Mouse (Mus musculus): ENCODE results near the gene Sema5b.

Gene Sema5b

GRCm38 (mm10) chr16:35541117-35541641 is at the start of gene Sema5b:
TSS of gene Sema5b (plus strand) at chr16:35541145.
- in situ Hi-C loops (cut with MboI, MseI), result no loop called here

GRCm38 (mm10) chr16:35500342-35500741 is 40.6 kb upstream of the Sema5b start:
- in situ Hi-C loops (cut with MboI, MseI), result no loop called here

- in situ Hi-C loops (cut with MboI, MseI), result no loop called here
Measured at GRCm38 (mm10) chr16:35501106-35501760, 39.7 kb upstream of the Sema5b start.

DNA sequence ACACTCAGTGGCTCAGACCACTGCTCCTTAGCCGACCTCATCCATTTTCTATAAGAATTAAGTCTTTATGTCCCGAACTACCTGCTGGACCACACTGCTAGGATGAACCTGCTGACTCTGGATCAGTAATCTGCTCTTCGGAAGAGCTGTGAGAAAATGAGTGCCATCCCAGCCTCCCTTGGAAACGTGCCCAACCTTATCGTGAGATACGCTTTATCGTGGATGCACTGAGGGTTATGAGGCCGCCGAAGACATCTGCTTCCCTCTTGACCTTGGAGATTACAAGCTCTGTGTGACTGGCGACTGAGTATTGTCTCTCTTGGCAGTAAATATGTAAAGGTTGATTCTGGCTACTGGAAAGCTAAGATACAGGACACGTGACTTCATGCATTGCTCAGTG is 38.5 kb upstream of the Sema5b start:
- in situ Hi-C loops (cut with MboI, MseI), result no loop called here

DNA sequence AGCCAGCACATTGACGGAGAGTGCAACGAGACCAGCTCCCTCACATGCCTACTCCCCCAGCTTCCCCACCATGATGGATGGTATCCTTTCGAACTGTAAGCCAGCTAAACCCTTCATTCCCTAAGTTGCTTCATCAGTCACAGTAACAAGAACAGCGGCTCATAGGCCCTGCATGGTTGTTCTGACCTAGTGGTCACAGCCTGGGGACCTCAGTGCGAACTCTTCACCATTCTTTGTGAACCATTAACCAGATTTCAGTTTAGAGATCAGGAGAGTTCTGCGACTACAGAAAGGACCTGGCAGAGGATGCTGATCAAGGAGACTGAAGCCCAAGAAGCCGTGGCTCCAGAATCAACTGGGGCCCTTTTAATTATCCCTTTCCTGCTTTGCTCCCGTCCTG is 36.7 kb upstream of the Sema5b start:
- in situ Hi-C loops (cut with MboI, MseI), result no loop called here

- in situ Hi-C loops (cut with MboI, MseI), result no loop called here
Measured at GRCm38 (mm10) chr16:35505786-35506185, 35.2 kb upstream of the Sema5b start.

GRCm38 (mm10) chr16:35508581-35508980 is 32.4 kb upstream of the Sema5b start:
- in situ Hi-C loops (cut with MboI, MseI), result no loop called here

- in situ Hi-C loops (cut with MboI, MseI), result no loop called here
Measured at GRCm38 (mm10) chr16:35509331-35510070, 31.4 kb upstream of the Sema5b start.

DNA sequence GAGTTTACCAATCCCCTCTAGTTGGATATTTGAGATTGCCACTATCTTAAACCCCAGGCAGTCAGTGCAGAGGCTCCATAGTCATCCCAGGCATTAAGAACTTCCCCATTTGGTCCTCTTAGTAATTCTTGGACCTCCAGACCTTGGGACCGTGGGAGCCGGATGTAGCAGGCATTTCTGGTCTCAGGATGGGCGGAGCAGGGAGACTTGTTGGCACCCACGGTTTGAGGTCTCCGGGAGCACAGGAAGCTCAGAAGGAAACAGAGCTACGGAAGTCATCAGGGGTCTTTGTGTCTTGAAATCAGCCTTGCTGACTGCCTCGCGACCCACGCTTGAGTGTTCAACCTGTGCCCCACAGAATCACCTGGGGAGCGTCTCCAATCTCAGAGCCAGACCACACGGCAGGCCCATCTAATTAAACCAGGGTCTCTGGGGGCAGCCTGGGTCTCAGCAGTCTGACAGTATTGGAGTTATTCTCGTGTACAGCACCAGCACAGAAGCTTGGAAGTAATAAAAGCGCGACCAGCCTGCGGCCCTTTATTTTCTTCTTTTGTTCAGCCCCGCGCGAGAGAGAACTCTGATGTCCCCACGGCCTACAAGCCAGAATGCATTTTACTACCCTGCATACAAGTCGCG is 24.9 kb upstream of the Sema5b start:
- in situ Hi-C loops (cut with MboI, MseI), result no loop called here

- in situ Hi-C loops (cut with MboI, MseI), result no loop called here
Measured at GRCm38 (mm10) chr16:35517976-35518951, 22.7 kb upstream of the Sema5b start.

GRCm38 (mm10) chr16:35519245-35519644 is 21.7 kb upstream of the Sema5b start:
- in situ Hi-C loops (cut with MboI, MseI), result no loop called here

GRCm38 (mm10) chr16:35524200-35524599 is 16.7 kb upstream of the Sema5b start:
- in situ Hi-C loops (cut with MboI, MseI), result no loop called here

DNA sequence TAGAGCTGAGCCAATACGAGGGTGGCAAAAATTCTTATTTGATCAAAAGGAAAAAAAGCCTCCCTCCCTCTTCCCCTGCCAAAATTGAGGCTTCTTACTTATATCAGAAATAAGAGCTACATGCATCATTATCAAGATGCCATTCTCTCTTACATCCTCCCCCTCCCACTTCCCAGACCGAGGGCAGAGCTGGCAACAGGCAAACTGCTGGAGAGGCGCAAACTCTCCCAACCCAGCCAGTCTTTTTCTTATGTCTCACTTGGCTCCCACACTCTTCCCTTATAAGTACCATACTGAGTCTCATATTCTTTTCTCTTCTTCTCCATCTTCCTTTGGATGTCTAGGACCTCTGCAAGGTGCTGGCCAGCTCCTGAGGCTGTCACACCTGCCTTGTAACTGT is 6.3 kb upstream of the Sema5b start:
- in situ Hi-C loops (cut with MboI, MseI), result no loop called here

DNA sequence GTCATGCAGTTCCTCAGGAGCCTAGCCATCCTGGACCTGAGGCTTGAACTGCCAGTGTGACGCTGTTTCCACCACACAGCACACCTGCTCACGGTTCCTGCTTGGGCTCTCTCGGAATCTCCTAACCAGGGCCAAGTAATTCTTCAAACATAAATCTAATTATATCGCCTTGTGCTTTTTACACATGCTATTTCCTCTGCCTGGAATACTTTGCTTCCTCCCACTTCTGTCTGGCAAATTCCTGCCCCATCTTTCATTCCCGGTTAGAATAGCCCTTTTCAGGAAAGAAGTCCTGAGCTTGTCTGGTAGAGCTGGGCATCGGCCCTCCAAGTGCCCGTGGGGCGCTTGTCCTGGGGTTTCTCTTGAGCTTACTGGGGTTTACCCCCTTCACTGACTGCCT is 3.3 kb upstream of the Sema5b start:
- in situ Hi-C loops (cut with MboI, MseI), result no loop called here

DNA sequence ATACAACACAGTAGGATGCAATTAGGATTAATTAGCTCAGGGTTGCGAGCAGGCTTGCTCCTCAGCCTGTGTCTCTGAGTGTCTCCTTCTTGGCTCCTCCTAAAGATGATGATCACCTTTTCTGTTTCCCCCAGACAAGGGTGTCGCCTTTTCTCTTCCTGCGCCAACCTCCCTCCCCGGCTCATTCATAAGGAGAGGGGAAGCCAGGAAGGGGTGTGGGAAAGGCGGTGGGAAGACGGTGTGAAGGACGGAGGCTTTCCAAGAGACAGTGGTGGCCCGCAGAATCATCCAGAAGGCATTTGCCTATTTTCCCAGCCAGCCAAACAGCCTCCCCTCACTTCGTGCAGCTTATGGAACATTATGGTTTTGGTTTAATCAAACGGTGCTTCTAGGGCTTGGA is 1.9 kb upstream of the Sema5b start:
- in situ Hi-C loops (cut with MboI, MseI), result no loop called here

- in situ Hi-C loops (cut with MboI, MseI), result no loop called here
Measured at GRCm38 (mm10) chr16:35540333-35541116, 420 bp upstream of the Sema5b start.

GRCm38 (mm10) chr16:35541661-35542420 is 896 bp downstream of the Sema5b start:
- in situ Hi-C loops (cut with MboI, MseI), result no loop called here

DNA sequence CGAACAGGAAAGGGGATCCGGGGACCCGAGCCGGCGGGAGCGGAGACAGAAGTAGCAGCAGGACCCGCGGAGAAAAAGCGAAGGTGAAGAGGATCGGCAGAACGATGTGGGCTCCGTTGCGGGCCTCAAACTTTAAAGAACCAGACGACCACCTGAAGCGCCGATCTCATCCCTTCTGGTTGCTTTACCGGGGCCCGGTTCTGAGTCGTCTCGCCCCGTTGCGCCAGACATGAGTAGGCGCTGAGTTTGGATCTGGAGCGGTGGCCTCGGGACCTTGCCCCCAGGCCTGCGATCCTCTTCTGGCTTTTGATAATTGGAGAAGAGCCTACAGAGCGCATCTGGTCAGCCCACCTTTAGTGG is 1.5 kb downstream of the Sema5b start:
- in situ Hi-C loops (cut with MboI, MseI), result no loop called here

DNA sequence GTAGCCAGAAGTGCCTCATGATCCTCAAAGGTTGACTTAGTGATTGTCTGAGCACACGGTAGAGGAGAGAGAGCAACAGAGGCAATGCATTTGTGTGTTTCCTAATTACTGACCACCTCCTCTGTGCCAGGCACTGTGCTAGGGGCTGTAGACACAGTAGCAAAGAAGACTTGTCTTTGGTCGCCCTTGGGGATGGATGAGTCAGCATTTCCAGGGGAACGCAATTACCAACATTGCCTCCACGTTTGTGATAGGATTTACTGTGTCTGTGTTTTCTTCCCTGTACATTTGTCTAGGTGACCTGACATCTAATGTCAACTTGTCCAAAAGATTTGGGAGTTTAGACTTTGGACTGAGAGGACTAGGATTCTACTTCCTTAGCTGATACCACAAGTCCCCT is 4.8 kb downstream of the Sema5b start:
- in situ Hi-C loops (cut with MboI, MseI), result no loop called here

DNA sequence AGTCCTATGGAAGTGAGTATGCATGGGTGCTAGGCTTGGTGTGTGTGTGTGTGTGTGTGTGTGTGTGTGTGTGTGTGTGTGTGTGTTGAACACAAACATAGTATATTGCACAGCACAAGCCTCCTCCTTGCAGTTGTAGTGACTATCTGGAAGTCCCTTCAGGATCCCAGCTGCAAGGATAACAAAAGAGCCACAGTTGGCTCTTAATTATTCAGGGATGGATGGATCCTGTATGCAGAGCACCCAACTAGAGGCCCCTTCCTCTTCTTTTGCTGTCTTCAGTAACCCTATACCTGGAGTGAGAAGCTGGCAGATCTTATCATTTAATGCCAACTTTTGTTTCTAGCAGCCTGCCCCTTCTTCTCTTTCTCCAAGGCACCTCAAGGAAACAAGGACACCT is 7.0 kb downstream of the Sema5b start:
- in situ Hi-C loops (cut with MboI, MseI), result no loop called here
